Mouse (Mus musculus): Measurements from ENCODE around the gene Sdhb.

Sdhb gene

GRCm38 (mm10) chr4:140947487-140948440 lies 13.2 kb upstream of the Sdhb start:
- in situ Hi-C loops (cut with MseI, MboI), result loop anchor here in 1 of 2 experiments (5.0 kb wide), 1 partner anchor 35 kb away; no protein-coding TSS in a partner anchor

DNA sequence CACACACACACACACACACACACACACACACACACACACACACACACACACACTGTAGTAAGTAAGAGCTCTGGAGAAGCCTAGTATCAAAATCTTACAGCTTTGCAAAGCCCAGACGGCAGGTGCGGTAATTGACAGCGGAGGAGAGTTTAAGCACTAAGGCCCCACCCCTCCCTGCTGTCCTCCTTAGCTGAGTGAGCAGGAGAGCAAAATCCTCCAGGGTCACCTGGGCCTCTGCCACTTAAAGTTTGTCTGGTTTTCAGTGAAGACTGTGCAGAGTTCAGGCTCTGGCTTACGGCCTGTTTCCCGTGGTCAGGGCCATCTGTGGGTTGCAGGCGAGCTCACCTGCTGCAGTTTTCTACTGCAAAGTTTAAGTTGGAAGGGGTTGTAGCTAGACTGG lies 12.5 kb upstream of the Sdhb start:
- in situ Hi-C loops (cut with MseI, MboI), result loop anchor here in 1 of 2 experiments (5.0 kb wide), 1 partner anchor 36 kb away; no protein-coding TSS in a partner anchor

DNA sequence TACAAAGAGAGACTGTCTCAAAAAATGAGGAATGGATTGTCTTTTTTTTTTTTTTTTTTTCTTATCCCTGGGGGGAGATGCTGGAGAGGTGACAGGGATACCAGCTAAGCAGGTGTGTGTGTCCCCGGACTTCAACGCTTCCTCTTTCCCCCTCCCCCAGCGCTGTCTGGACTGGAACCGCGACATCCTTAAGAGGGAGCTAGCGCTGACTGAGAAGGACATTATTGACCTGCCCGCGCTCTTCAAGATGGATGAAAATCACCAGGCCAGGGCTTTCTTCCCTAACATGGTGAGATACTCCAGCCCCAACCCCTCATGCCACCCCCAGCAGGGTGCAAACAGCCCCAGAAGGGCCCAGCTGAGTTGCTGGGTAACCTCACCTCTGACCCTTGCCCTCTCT lies 12.0 kb upstream of the Sdhb start:
- in situ Hi-C loops (cut with MseI, MboI), result loop anchor here in 1 of 2 experiments (5.0 kb wide), 1 partner anchor 37 kb away; no protein-coding TSS in a partner anchor

DNA sequence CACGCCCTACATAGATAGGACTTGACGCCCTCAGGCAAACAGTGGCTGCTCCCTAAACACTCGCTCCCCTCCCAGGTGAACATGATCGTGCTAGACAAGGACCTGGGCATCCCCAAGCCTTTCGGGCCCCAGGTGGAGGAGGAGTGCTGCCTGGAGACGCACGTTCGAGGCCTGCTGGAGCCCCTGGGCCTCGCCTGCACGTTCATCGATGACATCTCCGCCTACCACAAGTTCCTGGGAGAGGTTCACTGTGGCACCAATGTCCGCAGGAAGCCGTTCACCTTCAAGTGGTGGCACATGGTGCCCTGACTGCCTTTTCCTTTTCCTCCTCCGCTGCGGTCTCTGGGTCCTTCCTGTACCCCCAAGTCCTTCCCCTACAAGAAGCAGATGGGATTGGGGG lies 11.4 kb upstream of the Sdhb start:
- in situ Hi-C loops (cut with MseI, MboI), result loop anchor here in 1 of 2 experiments (5.0 kb wide), 1 partner anchor 37 kb away; no protein-coding TSS in a partner anchor

- in situ Hi-C loops (cut with MseI, MboI), result no loop called here
These were observed 10.4 kb upstream of the Sdhb start for GRCm38 (mm10) chr4:140950574-140950973.

DNA sequence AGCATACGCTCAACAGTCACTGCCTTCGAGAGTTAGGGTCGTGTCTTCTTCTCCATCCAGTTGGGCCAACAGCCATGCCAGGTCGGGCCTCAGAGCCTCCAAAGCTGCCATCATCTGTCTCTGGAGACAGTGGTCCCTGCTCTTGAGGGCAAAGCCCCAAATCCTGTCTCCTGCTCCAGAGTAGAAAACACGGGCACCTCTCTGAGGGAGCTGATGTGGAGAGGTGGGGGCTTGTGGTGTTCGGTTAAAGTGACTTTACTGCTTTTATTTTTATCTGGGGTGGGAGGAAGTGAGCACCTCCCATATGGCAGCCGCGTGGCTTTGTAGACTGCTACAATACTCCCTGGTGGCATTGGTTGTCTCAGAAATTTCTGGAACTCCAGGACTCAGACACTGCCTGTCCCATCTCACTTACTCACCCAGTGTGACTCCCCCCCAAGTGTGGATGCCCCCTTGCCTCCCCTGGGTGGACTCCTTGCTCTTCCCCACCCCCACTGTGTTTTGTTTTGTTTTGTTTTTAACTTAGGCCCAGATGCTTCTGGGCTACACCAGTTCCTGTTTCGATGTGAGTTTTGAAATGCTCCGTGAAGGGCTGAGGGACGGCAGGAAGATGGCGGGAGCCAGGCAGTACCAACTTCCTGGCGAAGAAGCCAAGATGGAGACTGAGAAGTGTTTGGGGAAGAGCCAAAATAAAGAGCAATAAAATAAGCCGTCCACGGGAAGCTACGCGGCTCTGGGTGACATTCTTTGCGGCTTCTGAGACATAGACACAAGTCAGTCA lies 9.0 kb upstream of the Sdhb start:
- in situ Hi-C loops (cut with MseI, MboI), result no loop called here

DNA sequence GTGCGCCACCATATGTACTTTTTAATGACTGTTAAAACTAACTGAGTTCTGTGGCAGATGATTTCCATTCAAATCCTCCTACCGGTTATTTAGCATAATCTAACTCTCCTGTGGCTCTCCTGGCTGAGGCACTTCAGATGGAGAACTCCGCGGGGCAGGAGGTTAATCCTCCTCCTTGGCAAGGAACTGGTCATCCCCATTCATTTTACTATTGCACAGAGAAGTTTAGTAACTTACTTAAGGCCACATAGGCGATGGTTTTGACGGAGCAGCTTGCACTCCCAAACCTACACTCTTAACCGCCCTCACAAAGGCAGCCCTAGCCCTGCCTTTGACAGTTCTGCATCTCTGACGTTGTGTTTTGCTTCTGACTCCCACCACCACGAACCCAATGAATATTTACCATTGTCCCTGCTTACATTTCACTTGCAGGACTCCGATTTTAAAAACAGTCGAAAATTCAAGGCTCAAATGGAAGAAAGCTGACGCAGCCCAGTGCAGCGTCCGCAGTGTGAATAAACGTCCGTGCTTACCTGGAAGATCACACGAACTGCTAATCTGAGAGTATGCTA lies 3.8 kb upstream of the Sdhb start:
- in situ Hi-C loops (cut with MseI, MboI), result no loop called here

GRCm38 (mm10) chr4:140957725-140958124 lies 3.3 kb upstream of the Sdhb start:
- in situ Hi-C loops (cut with MseI, MboI), result no loop called here

DNA sequence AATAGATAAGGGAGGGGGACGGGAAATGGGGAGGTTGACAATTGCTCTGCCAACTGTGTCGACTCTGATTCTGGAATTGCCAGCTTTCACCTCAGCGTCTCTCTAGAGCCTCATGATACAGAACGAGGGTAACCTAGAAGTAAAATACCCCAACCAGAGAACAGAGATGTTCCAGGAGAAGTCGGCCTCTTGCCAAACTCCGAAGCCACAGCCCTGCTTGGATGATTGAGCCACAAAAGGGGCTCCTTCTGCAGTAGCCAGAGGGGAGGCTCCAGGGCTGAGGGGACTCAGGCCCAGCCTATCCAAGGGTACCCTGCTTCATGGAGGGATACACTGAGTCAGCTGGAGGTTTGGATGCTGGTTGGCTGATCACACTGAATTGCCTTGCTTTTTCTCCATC lies 2.7 kb upstream of the Sdhb start:
- in situ Hi-C loops (cut with MseI, MboI), result no loop called here

- in situ Hi-C loops (cut with MseI, MboI), result no loop called here
These were observed 1.8 kb upstream of the Sdhb start for GRCm38 (mm10) chr4:140959128-140959679.

DNA sequence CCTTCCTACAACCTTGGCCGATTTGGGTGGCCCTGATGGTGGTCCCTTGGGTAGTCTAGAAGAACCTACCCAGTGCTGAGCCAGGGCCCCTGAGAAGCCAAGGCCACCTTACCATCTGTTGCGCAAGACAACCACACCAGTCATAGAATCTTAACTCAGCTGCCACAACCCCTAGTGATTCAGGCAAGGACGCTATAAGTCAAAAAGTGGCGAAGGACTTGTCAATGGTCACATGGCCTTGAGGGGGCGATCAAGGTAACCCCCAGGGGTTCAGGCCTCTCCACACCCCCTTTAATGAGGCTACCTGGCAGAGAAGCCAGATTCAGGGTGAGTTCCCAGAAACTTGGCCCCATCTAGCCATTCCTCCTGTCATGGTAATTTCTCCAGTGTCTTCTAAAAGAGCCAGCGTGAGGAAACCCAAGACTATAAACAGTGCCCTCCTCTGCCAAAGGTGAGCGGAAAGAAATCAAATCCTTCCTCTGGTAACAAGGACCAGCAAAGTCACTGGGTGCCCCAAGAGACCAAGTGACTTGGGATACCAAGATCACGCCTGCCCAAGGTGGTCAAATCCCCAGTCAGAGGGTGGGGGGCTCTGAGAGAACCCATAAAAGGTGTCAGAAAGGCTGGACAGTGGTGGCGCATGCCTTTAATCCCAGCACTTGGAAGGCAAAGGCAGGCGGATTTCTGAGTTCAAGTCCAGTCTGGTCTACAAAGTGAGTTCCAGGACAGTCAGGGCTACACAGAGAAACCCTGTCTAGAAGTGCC lies 1.1 kb upstream of the Sdhb start:
- in situ Hi-C loops (cut with MseI, MboI), result loop anchor here in 1 of 2 experiments (5.0 kb wide), 1 partner anchor 53 kb away; the partner anchor contains the start of gene Padi2

- in situ Hi-C loops (cut with MseI, MboI), result loop anchor here in 1 of 2 experiments (5.0 kb wide), 1 partner anchor 54 kb away; the partner anchor contains the start of gene Padi2
These were observed 634 bp downstream of the Sdhb start for GRCm38 (mm10) chr4:140961467-140962206.

DNA sequence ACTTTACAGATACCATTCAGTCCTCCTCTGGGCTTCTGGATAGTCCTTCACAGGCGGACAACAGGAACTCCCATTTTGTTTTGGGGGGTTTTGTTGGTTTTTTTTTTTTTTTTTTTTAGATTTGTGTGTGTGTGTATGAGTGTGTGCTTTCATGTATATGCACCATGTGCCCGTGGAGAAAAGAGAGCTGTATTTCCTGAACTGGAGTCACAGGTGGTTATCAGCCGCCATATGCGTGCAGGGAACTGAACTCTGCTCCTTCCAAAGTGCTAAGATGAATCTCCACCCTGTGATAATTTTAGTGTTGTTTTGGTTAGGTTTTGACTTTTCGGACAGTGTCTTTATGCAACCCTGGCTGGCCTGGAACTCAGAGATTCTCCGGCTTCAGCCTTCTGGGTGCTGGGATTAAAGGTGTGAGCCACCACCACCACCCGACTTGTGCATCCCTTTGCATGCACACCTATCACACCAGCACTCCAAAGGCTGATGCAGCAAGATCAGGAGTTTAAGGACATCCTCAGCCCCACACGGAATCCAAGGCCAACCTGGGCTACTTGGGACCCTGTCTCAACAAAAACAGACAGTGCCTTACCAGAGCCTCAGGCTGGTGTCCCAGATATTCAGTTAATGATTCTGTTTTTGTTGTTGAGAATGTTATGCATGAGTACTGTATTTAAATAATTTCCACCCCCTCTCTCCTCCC lies 1.4 kb downstream of the Sdhb start:
- in situ Hi-C loops (cut with MseI, MboI), result loop anchor here in 1 of 2 experiments (5.0 kb wide), 1 partner anchor 55 kb away; the partner anchor contains the start of gene Padi2

GRCm38 (mm10) chr4:140962950-140963349 lies 1.9 kb downstream of the Sdhb start:
- in situ Hi-C loops (cut with MseI, MboI), result loop anchor here in 1 of 2 experiments (5.0 kb wide), 1 partner anchor 56 kb away; the partner anchor contains the start of gene Padi2

DNA sequence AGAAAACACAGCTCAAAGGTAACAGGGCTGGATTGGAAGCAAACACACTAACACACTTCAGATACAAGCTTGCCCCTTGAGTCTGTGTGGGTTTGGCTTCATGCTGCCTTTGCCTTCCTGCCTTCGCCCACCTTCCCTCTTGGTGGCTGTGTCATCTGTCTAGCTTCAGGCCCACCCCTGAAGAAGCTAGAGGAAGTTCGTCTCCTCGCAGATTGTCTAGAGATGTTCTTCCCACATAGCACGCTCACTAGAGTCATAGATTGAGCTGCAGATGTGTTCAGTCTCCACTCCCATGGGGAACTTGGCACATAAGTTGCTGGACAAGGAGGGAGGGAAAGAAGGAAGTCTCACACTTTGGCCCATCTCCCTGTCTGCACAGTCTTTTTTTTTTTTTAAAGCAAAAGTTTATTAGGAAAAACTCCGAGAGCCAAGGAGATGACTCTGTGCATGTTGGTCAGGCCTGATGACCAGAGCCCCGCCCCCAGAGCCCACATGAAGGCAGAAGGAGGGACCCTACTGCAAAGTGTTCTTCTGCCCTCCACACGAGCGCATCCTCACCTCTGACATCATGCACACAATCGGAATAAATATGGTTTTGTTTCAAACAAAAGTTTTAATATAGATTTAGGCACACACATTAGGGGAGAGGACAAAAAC lies 3.1 kb downstream of the Sdhb start:
- in situ Hi-C loops (cut with MseI, MboI), result loop anchor here in 1 of 2 experiments (5.0 kb wide), 1 partner anchor 57 kb away; the partner anchor contains the start of gene Padi2

DNA sequence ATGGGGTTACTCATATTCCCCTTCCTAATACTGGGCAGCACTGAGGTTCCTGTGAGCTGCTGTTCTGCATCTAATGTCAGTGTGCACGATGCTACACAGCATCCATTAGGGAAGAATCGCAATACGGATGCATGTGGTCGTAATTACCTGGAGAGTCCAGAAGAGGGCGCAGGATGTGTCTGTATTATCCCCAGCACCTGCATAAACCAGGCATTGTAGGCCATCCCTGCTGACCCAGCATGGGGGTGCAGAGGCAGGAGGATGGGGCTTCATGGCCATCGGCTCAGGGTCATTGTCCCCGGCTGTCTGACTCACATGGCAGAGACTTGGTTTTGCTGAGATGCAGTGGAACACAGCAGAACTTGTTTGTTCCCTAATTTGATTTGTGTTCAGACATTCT lies 3.6 kb downstream of the Sdhb start:
- in situ Hi-C loops (cut with MseI, MboI), result loop anchor here in 1 of 2 experiments (5.0 kb wide), 1 partner anchor 57 kb away; the partner anchor contains the start of gene Padi2

- in situ Hi-C loops (cut with MseI, MboI), result no loop called here
These were observed 6.6 kb downstream of the Sdhb start for GRCm38 (mm10) chr4:140967386-140968159.
